Mouse (Mus musculus): ENCODE data around the gene Rnf212.

- TF ChIP-seq TAL1 (IDR thresholded peaks at IDR 0.05; ENCODE audit: low read length) (no peak), GATA1 (IDR thresholded peaks at IDR 0.05; ENCODE audit: low read length) (no peak)
These were observed 60.6 kb downstream of the Rnf212 start for GRCm38 (mm10) chr5:108714149-108714548.

All from erythroblast, embryonic 14.5 days (primary cell).